Mouse (Mus musculus): Measurements from ENCODE around the gene Arid5a. TPM values are rescaled to one million over a fixed set of nuclear protein-coding genes. Genes with fewer than 3 reads are reported as not detected.

Arid5a gene
- polyA plus RNA-seq, 2 experiments: 1.1 to 1.9 TPM

- DNase-seq (ENCODE audit: low read depth in 3 of 3, low spot score in 3 of 3) (no peak), ATAC-seq (ENCODE audit: insufficient read depth) (no peak)
- H3K4me1 ChIP-seq (replicated peaks; ENCODE audit: control insufficient read depth in 2 of 2, insufficient read depth in 2 of 2, low read length in 1 of 2): no peaks in the 10 kb centered on the region
- no peak overlapping the region for H3K4me3 ChIP-seq (ENCODE audit: insufficient read depth in 1 of 2, low read depth in 2 of 2, low read length in 2 of 2)
- H3K27me3 ChIP-seq (ENCODE audit: control insufficient read depth, insufficient read depth, low read length): no peaks in the 10 kb centered on the region
- H3K27ac ChIP-seq: no peak overlapping the region
- no peaks in the 10 kb centered on the region for H3K9me3 ChIP-seq (ENCODE audit: control insufficient read depth, low read length)
- no peaks in the 10 kb centered on the region for H3K36me3 ChIP-seq (replicated peaks; ENCODE audit: control insufficient read depth, insufficient read depth, low read depth)
- 55% methylated on average over 11 of the region's 11 CpGs for WGBS (ENCODE audit: insufficient replicate concordance)
- H3K4me2 ChIP-seq (ENCODE audit: low read depth): no peak overlapping the region
- TF ChIP-seq CTCF (IDR thresholded peaks at IDR 0.05; ENCODE audit: low read depth) (peak; percentile 50; the same call in 1 of the 2 replicates), EP300 (IDR thresholded peaks at IDR 0.05; ENCODE audit: low read depth) (no peak)
- H3K9ac ChIP-seq (replicated peaks): no peak overlapping the region
Observed at GRCm38 (mm10) chr1:36321829-36322573, 14.5 kb downstream of the Arid5a start.

DNA sequence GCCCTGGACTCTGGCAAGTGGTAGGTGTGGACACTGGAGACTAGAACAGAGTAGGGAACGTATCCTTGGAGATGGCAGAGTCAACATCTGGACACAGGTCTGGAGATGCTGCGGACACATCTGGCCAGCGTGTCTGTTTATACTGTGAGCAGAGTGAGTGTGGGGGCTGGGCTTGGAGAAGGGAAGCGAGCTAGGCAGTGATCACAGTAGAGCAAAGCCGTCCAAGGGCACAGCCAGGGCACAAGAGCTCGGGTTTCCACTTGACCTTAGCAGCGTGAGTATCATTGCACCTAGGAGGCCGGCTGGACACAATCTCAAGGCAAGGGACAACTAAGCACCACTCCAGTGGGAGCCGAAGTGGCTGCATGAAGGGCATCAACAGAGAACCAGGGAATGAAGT is 15.5 kb downstream of the Arid5a start:
- H3K4me2 ChIP-seq (ENCODE audit: low read depth): no peak overlapping the region
- H3K4me1 ChIP-seq (replicated peaks; ENCODE audit: control insufficient read depth in 2 of 2, insufficient read depth in 2 of 2, low read length in 1 of 2): no peaks in the 10 kb centered on the region
- no peak overlapping the region for H3K27ac ChIP-seq
- no peak for ATAC-seq (ENCODE audit: insufficient read depth)
- no peaks in the 10 kb centered on the region for H3K36me3 ChIP-seq (replicated peaks; ENCODE audit: control insufficient read depth, insufficient read depth, low read depth)
- no peak overlapping the region for H3K4me3 ChIP-seq (ENCODE audit: insufficient read depth in 1 of 2, low read depth in 2 of 2, low read length in 2 of 2)
- 60% methylated on average over 9 of the region's 9 CpGs for WGBS (ENCODE audit: insufficient replicate concordance)
- H3K9ac ChIP-seq (replicated peaks): no peak overlapping the region
- H3K27me3 ChIP-seq (ENCODE audit: control insufficient read depth, insufficient read depth, low read length): no peaks in the 10 kb centered on the region
- no peaks in the 10 kb centered on the region for H3K9me3 ChIP-seq (ENCODE audit: control insufficient read depth, low read length)
- no peak for DNase-seq (ENCODE audit: low read depth in 3 of 3, low spot score in 3 of 3)
- TF ChIP-seq CTCF (IDR thresholded peaks at IDR 0.05; ENCODE audit: low read depth): no peak

- peak in 1 of 3 experiments; percentile 24 for DNase-seq (ENCODE audit: low read depth in 3 of 3, low spot score in 3 of 3)
- Histone ChIP-seq H3K27ac (no peak overlapping the region), H3K4me3 (ENCODE audit: insufficient read depth in 1 of 2, low read depth in 2 of 2, low read length in 2 of 2) (no peak overlapping the region), H3K27me3 (ENCODE audit: control insufficient read depth, insufficient read depth, low read length) (no peaks in the 10 kb centered on the region), H3K36me3 (replicated peaks; ENCODE audit: control insufficient read depth, insufficient read depth, low read depth) (no peaks in the 10 kb centered on the region), H3K4me1 (replicated peaks; ENCODE audit: control insufficient read depth in 2 of 2, insufficient read depth in 2 of 2, low read length in 1 of 2) (no peaks in the 10 kb centered on the region), H3K9ac (replicated peaks) (no peak overlapping the region), H3K4me2 (ENCODE audit: low read depth) (no peak overlapping the region), H3K9me3 (ENCODE audit: control insufficient read depth, low read length) (no peaks in the 10 kb centered on the region)
- TF ChIP-seq EP300 (IDR thresholded peaks at IDR 0.05; ENCODE audit: low read depth): no peak
- TF ChIP-seq CTCF (IDR thresholded peaks at IDR 0.05; ENCODE audit: low read depth): peak; percentile 68
- ATAC-seq (ENCODE audit: insufficient read depth): no peak
- WGBS (ENCODE audit: insufficient replicate concordance): 38% methylated on average over 8 of the region's 8 CpGs
Observed at GRCm38 (mm10) chr1:36323746-36324448, 16.4 kb downstream of the Arid5a start.

DNA sequence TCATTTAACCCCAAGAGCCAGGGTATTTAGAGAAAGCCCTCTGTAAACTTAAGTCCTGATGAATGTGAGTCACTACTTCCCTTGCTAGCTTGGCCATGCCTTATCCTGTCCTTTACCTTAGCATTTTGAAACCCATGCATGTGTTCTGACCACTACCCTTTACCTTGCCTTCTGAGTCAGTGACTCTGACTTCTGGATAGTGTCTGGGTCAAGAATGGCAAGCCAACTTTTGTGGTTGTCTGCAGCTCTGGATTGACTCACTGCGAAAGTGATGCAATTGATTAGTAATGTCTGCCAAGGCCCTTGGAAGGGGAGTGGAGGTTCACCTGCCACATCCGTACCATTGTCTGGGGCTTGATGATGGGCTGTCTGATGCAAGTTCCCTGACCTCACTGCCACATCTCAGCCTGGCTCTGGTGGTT is 18.4 kb downstream of the Arid5a start:
- WGBS (ENCODE audit: insufficient replicate concordance): 68% methylated on average over 2 of the region's 2 CpGs
- Histone ChIP-seq H3K4me3 (ENCODE audit: insufficient read depth in 1 of 2, low read depth in 2 of 2, low read length in 2 of 2) (no peak overlapping the region), H3K27me3 (ENCODE audit: control insufficient read depth, insufficient read depth, low read length) (no peaks in the 10 kb centered on the region), H3K27ac (no peak overlapping the region), H3K9me3 (ENCODE audit: control insufficient read depth, low read length) (no peaks in the 10 kb centered on the region), H3K4me2 (ENCODE audit: low read depth) (no peak overlapping the region), H3K4me1 (replicated peaks; ENCODE audit: control insufficient read depth in 2 of 2, insufficient read depth in 2 of 2, low read length in 1 of 2) (no peaks in the 10 kb centered on the region), H3K9ac (replicated peaks) (no peak overlapping the region; the same call in 1 of the 2 replicates), H3K36me3 (replicated peaks; ENCODE audit: control insufficient read depth, insufficient read depth, low read depth) (no peaks in the 10 kb centered on the region)
- ATAC-seq (ENCODE audit: insufficient read depth) (no peak), DNase-seq (ENCODE audit: low read depth in 3 of 3, low spot score in 3 of 3) (no peak)
- TF ChIP-seq CTCF (IDR thresholded peaks at IDR 0.05; ENCODE audit: low read depth) (no peak), EP300 (IDR thresholded peaks at IDR 0.05; ENCODE audit: low read depth) (no peak)

DNA sequence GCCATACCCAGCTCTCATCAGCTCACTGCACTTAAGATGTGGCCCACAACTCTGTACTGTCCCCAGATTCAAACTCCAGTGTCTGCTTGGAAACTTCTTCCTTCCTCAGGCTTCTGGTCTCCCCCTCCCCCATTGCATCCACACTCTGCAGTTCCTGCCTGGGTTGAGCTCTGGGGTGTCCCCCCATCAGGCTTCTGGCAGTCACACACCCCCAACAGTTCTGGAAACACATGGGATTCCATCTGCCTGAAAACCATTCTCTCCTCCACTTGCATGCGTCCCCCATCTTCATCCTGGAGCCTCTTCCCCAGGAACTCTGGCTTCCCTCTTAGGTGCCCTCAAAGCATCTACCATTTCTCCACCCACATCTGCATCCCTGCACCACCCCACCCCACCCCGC is 19.3 kb downstream of the Arid5a start:
- no peak for ATAC-seq (ENCODE audit: insufficient read depth)
- no peaks in the 10 kb centered on the region for H3K36me3 ChIP-seq (replicated peaks; ENCODE audit: control insufficient read depth, insufficient read depth, low read depth)
- no peak overlapping the region for H3K27ac ChIP-seq
- H3K4me3 ChIP-seq (ENCODE audit: insufficient read depth in 1 of 2, low read depth in 2 of 2, low read length in 2 of 2): no peak overlapping the region
- no peaks in the 10 kb centered on the region for H3K27me3 ChIP-seq (ENCODE audit: control insufficient read depth, insufficient read depth, low read length)
- no peak overlapping the region for H3K9ac ChIP-seq (replicated peaks)
- DNase-seq (ENCODE audit: low read depth in 3 of 3, low spot score in 3 of 3): no peak
- no peaks in the 10 kb centered on the region for H3K9me3 ChIP-seq (ENCODE audit: control insufficient read depth, low read length)
- TF ChIP-seq EP300 (IDR thresholded peaks at IDR 0.05; ENCODE audit: low read depth) (no peak), CTCF (IDR thresholded peaks at IDR 0.05; ENCODE audit: low read depth) (no peak)
- H3K4me2 ChIP-seq (ENCODE audit: low read depth): no peak overlapping the region
- H3K4me1 ChIP-seq (replicated peaks; ENCODE audit: control insufficient read depth in 2 of 2, insufficient read depth in 2 of 2, low read length in 1 of 2): no peaks in the 10 kb centered on the region
- WGBS (ENCODE audit: insufficient replicate concordance): 59% methylated on average over 2 of the region's 2 CpGs
